10 mouse cellular contexts compared by ENCODE assay signal in the genomic region with DNA sequence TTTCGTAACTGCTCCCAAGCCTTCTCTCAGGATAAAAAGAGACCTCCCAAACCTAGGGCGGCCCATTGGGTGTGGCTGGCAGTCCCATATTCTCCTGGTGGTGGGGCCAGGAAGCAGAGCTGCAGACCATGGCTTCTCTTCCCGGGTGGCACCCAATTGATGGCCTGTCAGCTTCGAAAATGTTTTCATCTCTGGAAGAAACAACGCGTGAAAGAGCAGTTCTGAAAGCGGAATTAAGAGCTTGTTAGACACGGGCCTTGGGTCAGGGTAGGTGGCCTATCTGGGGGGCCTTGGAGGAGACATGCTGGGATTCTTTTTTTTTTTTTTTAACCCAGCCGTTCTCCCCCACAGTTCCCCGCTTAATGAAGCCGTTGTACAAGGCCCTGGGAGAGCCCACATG.
"Had no signal": no experiment of that assay in that cellular context is flagged by ENCODE, and none has a peak within 500 bp of the region (broad histone marks: within the 10 kb centered on the region; RNA-seq: fewer than 3 reads in every experiment).

No protein-coding gene starts in this region.

- H3K27ac ChIP-seq: kidney, postnatal 0 days; liver, embryonic 14.5 days; midbrain, embryonic 15.5 days; neural tube, embryonic 12.5 days had no signal

- ATAC-seq: midbrain, embryonic 15.5 days had no signal

- H3K9me3 ChIP-seq: midbrain, embryonic 15.5 days; neural tube, embryonic 12.5 days had no signal

- H3K4me3 ChIP-seq: midbrain, embryonic 15.5 days; neural tube, embryonic 12.5 days had no signal

- H3K4me2 ChIP-seq: midbrain, embryonic 15.5 days had no signal

- H3K36me3 ChIP-seq: midbrain, embryonic 15.5 days; neural tube, embryonic 12.5 days had no signal

- H3K9ac ChIP-seq: midbrain, embryonic 15.5 days; neural tube, embryonic 12.5 days had no signal

- DNase-seq: kidney, adult 11 months; kidney, adult 9 months; kidney, postnatal 36 days; lung, adult 18-20 months; right cerebral cortex, adult 18-20 months; right cerebral cortex, postnatal 25 days had no signal
